Mouse (Mus musculus): ENCODE measurements at regions not wholly inside any gene's neighbourhood (a gene's known extent, or its start where the extent isn't known, plus 50 kb on each side); places are given as distances from the start of the nearest gene placed in this dataset.

DNA sequence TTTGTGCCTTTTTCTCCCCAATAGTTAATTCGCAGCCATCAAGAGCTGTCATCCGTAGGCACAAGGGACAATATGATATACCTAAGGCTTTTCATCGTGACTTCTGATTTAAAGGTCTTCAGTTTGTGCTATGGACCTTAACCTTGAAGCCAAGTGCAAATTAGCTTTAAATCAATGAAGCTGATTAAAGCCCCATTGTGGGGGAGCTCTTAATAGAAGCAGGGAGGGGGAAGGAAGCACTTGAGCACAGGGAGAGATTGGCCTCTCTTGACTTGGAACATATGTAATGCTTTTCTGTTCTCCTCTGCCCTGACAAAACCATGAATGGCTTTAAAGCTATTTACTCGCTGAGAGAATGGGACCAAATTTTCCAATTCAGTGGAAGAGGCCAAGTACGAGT is 154.1 kb upstream of the Id4 start:
- intact Hi-C loops (cut with DNase I) = no loop called here
- DNase-seq (ENCODE audit: low spot score in 2 of 2) = no peak

DNA sequence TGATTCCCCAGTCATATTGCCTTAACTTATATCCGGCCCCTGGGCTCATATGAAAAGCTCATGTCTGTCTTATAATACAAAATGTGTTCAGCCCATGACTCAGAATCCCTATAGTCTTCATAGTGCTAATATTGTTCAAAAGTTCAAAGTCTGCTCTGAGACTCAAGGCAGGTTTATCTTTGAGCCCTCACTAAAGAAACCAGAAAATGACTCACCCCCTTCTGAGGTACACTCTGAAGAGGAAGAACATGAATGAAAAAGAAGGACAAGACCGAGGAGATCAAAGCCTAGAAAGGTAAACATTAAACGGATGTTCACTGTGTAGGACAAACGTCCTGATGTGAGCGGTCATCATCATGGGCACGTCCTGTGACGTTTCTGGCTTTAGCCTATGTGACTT is 145.1 kb upstream of the Id4 start:
- DNase-seq (ENCODE audit: low spot score in 2 of 2) = no peak
- intact Hi-C loops (cut with DNase I) = no loop called here

DNA sequence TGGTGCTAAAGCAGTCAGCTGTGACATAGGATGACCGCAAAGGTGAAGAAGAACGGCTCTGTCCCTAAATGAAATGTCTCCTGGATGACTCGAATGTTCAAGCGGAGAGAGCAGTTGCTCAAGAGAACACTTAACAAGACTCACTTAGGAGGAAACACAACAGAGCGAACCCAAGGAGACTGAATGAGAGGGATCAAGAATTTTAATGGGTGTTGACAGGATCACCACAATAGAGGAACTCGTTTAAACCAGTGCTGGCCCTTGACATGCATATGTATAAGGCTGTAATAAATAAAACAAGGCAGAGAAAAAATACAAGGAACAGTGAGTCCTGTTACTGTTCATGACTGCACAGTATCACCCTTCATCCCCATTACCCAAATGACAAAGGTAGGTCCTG is 134.4 kb upstream of the Id4 start:
- peak in 1 of 2 experiments; percentile 40 for DNase-seq (ENCODE audit: low spot score in 2 of 2)

DNA sequence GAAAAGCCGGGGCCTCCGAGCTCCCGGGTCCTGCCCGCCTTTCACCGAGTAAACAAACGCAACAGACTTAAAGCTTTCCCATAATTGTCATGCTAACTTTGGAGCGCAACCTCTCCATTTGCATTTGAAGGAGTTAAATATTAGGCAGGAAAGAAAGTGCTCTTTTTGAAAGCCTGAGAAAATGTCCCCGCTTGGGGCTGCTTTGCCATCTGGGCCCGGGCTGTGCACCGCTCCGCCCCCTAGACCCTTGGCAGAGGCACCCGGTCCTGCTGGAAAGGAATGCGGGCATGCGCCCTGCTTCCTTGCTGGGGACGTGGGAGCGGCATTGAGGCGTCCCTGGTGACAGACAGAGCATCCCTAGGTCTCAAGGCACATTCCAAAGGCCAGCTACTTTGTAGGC is 130.3 kb upstream of the Id4 start:
- intact Hi-C loops (cut with DNase I) = loop anchor here (10.0 kb wide), 1 partner anchor 296 kb away; no protein-coding TSS in a partner anchor

More for the DNA sequence above, 134.4 kb upstream of the Id4 start:
- intact Hi-C loops (cut with DNase I) = no loop called here

DNA sequence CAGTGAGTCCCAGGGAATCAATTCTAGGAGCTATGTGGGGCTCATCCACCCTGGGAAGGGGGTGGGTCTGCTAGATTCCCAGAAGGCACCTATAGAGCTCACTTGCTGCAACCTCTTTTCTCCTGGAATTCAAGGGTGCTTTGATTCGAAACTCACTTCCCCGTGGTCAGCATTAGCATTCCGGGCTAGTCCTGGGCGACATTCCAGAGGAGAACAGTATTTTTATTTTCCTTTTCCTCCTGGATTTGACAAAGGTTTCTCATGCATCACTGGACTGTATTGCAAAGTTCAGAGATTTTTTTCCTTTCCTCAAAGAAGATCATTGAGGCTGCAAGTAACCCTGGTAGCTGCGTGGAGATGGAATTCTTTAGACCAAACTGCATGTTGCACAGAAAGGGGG is 129.3 kb upstream of the Id4 start:
- no peak for DNase-seq (ENCODE audit: low spot score in 2 of 2)
- intact Hi-C loops (cut with DNase I) = loop anchor here (10.0 kb wide), 1 partner anchor 297 kb away; no protein-coding TSS in a partner anchor

More for the DNA sequence above, 130.3 kb upstream of the Id4 start:
- DNase-seq (ENCODE audit: low spot score in 2 of 2) = peak; percentile 48 to 63

DNA sequence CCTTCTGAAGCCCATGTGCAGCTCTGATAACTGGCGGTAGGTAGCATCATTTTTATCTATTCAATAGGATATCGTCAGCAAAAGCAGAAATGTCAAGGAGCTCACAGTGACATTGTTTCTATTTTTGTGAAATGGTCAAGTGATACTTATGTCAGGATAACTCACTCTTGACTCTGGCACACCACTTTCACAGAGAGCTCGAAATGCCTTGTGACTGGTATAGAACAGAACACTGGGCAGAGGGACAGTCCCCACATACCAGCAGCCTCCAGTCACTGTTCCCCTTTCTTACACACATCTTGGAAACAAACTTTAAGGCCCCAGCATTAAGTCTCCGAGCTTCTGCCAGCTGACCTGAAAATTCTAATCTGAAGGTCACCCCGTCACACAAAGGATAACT is 115.1 kb upstream of the Id4 start:
- intact Hi-C loops (cut with DNase I) = no loop called here

DNA sequence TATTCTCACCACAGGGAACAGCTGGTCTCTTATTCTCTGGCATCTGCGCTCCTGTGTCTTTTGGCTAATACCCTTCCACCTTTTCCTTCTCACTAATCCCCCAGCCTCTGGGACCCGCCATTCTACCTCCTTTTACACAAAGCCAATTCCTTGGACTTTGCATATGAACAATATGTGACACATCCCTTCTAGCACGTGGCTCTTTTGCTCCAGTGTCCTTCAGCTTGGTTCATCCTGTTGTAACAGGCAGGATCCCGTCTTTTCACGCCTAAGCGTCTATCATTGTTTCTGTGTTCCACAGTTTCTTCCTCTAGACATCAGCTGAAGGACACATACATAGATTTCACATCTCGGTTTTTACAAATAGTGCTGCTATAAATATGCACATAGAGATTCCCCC is 114.0 kb upstream of the Id4 start:
- intact Hi-C loops (cut with DNase I) = no loop called here
- DNase-seq (ENCODE audit: low spot score in 2 of 2) = no peak

More for the DNA sequence above, 115.1 kb upstream of the Id4 start:
- DNase-seq (ENCODE audit: low spot score in 2 of 2) = no peak

DNA sequence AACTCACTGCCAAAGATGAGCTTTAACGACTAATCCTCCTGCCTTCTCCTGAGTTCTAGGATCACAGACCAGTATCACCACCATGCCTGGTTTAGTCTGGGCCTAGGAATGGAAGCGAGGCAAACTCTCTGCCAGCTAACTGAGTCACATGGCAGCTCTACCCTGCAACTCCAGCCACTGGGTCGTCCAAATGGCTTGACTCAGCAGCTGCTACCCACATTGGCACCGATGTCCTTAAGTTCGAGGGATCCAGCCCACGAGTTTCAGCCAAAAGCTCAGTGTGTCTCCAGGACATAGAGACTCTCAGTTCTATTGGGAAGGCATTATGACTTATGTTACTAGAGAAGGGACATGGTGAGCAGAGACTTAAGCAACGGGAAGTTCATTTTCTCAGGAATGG is 107.8 kb upstream of the Id4 start:
- peak in 1 of 2 experiments; percentile 14 for DNase-seq (ENCODE audit: low spot score in 2 of 2)
- intact Hi-C loops (cut with DNase I) = no loop called here

DNA sequence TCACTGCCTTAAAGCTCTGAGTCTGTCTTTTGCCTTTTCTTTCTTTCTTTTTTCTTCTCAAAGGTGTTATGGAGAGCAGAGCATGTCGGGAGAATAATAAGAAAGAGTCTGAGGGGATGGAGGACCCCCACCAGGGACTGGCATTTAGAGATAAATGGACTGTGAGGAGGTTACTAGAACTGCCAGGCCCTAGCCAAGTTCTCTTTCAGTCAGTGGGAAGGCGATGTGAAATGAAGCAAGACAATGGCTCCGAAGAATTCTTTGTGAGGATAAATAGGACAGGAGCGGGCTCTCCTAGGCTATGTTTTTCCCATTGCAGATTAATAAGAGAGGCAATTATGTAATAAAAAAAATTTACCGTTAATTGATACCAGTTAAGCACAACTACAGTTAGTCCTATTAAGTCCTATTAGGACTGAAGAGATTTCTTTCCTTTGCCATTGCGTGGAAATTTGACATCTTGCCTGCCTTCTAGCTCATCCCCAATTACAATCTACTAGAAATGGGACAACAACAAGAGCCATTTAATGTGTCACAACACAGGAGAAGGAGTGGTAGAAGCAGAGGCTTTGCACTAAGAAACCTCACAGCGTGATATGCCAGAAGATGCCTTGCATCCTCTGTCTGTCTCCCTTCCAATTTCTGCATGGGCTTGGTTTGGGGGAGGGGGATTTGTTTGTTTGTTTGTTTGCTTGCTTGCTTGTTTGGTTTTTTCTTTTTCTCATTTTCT is 107.2 kb upstream of the Id4 start:
- intact Hi-C loops (cut with DNase I) = no loop called here
- no peak for DNase-seq (ENCODE audit: low spot score in 2 of 2)

DNA sequence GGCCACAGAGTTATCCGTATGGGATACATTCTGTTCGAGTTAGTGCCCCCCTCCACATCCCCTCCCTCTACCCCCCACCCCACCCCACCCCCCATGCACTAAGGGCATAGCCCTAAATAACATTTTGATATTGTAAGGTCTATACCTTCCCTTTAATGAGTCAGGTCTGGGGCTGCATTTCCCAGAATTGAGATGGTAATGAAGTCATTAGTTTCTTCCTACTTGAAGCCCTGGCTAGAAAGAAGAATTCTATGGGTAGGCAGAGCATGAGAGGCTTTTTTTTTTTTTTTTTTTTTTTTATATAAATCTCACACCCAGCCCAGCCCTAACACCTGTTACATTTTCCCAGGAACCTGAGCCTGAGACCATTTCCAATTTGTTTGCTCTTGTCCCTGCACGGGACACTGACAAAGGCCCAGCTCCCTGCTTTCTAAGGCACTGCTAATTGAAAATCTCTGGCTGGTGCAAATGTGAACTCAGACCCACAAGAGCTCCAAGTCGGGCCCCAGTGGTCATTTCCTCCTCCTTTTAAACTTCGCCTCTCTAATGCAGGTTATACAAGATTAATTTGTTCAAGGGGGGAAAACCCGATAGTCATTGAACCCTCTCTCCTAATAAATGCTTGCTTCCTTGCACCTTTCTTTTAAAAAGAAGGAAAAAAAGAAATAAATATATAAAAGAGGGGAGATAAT is 106.5 kb upstream of the Id4 start:
- no peak for DNase-seq (ENCODE audit: low spot score in 2 of 2)
- intact Hi-C loops (cut with DNase I) = no loop called here

DNA sequence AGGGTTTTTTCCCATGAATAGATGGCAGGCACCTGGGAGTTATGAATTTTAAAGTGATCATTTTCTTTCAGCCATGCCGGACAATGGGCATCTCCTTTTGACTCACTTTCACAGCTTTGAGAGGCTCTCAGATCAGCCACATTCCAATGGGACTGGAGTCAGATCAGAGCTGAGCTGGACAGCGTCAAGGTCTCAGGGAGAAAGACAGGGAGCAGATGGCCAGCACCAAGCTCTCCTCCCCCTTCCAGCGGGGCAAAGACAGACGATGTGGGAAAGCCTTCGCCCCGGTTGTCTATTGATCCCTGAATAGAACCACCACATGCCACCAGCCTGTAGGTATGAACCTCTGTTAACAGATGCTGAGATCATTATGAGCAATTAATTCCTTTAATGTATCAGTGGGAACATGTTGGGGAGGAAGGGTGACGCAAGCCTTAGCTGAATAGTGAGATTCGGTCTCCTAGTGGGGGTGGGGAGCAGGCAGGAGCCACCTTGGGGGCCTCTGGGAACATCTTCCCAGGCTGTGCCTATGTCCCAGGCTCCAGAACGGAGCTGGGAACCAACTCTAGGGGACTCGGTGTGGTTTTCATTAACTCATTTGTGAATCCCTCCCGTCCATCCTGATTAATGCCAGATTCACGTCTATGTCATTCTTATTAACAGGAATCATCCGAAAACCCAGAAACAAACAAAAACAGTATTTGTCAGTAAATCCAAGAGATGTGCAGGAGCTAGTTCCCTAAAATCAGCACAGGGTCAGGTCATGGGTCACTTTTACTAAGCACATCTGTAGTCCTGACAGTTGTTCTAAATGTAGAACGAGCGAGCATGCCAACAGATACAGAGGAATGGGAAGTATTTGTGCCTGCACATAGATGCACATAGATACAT is 101.8 kb upstream of the Id4 start:
- intact Hi-C loops (cut with DNase I) = no loop called here
- no peak for DNase-seq (ENCODE audit: low spot score in 2 of 2)

DNA sequence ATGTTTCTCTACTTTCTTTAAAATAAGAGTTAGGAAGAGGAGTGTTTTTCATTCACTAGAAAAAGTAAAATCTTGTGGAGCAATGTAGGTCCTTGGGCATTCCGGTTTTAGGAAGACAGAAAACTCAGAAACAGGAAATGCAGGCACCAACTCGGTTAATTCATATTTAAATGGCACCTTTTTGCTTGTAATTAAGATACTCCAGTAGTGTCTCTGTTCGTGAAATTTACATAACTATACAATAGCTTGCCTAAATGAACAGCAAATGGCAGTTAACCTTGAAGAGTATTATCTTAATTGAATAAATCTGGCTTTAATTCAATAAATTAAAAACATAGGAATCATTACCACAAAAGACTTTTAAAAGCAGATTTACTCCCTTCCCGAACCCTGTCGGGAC is 100.9 kb upstream of the Id4 start:
- DNase-seq (ENCODE audit: low spot score in 2 of 2) = no peak
- intact Hi-C loops (cut with DNase I) = no loop called here

DNA sequence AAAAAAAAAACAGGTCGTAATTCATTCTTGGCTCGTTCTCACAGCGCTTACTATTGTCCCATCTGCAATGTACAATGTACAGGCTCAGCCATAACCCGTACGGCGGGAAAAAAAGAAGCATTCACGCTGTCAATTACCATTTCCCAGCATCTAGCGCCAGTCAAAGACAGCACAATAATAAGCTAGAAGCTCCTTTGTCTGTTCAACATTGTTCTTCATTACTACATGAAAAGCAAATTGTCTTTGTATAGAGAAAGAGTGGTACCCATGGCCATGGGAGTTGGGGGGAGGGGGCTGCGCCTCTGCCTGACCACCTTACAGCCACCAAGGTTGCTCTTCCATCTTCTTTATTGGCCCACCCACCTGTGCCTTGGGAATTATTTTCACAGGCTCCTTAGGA is 99.7 kb upstream of the Id4 start:
- DNase-seq (ENCODE audit: low spot score in 2 of 2) = no peak
- intact Hi-C loops (cut with DNase I) = no loop called here

DNA sequence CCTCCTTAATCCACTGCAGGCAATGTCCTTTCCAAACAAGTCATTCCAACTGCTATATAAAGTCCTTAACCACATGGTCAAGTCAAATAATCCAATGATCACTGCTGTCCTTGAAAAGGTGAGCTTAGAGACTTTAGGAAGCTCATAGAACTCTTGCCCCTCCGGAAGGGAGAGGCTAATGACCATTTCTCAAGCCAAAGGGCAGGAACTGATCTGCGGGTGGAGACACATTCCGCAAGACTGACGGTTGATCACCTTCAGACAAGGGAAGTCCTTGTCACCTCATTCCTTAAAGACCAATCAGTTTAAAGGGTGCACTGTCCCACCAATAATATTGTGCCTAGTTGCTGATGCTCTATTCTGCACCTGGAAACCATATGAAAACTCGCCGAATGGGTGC is 96.4 kb upstream of the Id4 start:
- no peak for DNase-seq (ENCODE audit: low spot score in 2 of 2)
- intact Hi-C loops (cut with DNase I) = no loop called here

DNA sequence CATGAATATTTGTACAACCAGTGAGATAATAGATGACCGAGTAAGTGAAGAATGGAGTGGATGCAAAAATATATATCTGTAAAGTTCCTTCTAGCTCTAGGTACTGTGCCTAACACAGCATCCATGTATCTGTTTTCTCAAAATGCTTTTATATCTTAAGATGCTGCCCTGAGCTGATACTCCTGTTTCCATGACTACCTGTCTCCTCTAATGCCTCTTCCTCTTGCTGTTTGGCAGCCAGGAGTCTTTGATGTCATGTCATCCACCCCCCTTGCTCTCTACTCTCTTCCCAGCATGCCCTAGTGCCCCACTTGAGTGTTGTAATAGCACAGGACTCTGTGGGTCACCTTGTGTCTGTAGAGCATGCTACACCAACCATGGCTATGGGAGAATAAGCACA is 95.2 kb upstream of the Id4 start:
- no peak for DNase-seq (ENCODE audit: low spot score in 2 of 2)
- intact Hi-C loops (cut with DNase I) = no loop called here

DNA sequence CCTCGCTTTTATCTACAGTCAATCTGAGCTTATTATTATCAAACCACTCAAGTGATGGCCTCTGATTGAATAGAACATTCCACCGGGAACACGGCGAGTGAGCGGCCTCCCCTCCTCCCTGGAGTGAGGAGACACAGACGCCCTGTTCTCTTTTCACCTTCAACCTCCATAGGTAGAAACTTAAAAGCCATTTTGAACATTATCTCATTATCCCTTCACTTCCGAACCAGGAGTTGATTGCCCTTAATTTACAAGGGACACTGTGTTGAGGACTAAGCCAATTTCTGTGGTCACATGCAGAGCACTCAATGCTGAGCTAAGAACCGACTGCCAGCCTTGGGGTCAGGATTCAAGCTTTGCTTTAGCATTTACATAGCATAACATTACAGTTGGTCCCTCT is 93.1 kb upstream of the Id4 start:
- intact Hi-C loops (cut with DNase I) = no loop called here
- DNase-seq (ENCODE audit: low spot score in 2 of 2) = no peak

DNA sequence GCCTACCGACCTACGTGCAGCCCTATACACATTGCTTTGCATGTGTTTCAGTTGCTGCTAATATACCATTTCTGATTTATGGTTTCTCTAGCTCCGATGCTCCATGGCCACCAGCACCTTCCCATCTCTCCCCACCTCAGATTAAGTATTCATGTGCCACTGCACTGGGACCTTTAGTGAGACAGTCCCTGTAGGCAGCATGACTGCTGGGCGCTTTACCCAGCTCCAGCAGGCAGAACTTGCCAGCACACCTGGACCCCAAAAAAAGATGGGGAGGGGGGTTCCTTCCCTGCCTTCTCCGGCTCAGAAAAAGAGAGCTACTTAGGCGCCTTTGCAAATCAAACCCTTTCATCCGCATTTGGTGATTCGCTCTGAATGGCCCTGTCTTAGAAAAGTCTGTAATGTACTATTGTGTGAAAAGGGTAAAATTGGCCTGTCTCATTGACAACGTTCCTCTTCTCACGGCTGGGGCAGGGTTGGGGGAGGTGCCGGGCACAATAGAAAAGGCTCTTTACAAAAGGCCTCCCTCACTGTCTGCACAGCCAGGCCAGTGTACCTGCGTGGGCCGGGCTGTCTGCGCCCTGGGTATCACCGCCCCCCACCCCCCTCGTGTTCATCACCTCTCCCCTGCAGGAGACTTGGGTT is 89.6 kb upstream of the Id4 start:
- DNase-seq (ENCODE audit: low spot score in 2 of 2) = no peak

DNA sequence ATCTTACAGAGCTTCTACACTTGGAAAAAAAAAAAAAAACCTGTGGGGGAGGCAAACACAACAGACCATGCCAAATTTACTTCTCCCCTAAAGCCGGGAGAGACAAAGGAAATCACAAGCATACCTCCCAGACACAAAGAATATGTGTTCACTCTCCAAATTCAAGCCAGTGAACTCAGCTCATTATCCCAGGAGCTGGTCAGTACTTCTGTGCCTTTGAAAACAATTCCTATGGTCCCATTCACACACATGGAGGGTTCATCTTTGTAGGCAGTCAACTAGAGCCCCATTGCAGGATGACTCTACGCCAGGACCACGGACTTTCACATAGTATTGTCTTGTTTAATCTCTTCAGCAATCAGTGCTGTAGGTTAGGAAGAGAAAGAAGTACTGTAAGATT is 89.0 kb upstream of the Id4 start:
- intact Hi-C loops (cut with DNase I) = no loop called here
- no peak for DNase-seq (ENCODE audit: low spot score in 2 of 2)

More for the DNA sequence above, 89.6 kb upstream of the Id4 start:
- intact Hi-C loops (cut with DNase I) = no loop called here

DNA sequence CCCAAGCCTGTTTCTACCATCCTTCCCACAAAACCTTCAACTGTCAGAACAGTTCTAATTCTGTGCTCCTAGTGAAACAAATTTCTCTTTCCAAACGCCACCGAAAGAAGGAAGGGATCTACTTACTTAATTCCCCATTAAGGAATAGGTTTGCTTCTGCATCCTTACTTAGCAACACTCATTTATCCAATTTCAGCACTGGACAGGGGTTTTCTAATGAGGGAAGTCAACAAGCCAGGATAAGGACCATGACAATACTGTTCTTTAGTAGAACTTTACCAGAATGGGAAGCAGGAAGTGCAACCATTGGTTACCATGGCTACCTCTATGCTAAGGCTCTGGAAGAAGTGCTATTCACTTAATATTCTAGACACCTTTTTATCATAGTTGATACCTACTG is 68.6 kb upstream of the Id4 start:
- intact Hi-C loops (cut with DNase I) = no loop called here
- DNase-seq (ENCODE audit: low spot score in 2 of 2) = no peak

DNA sequence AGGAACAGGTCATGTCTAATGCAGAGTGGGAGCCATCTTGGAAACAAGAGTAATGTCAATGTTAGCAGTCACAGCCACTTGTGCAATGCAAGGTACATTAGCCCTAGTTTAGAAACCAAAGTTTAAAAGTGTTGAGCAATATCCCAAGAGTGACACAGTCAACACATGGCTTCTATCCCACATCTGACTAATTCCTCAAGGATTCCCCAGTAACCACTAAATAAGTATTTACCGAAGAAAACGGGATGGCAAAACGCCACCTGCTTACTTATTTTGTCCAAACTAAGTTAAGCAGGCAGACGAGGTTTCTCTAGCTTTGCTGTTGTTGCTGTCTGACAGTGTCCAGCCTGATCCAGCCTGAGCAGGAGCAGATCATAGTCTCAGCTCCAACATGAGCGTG is 67.1 kb upstream of the Id4 start:
- intact Hi-C loops (cut with DNase I) = no loop called here
- DNase-seq (ENCODE audit: low spot score in 2 of 2) = no peak

Measured in left cerebral cortex, postnatal 25 days (tissue).